Mouse (Mus musculus) hindlimb bud, embryonic 11.5 days (tissue): Measurements from ENCODE around the gene Nid1.
"Not testable (repeated sequence)": the region's sequence is repeated elsewhere in the genome, so short reads cannot be mapped to it uniquely, and the experiment has no call there.

Experiments
- DNase-seq: peaks from one replicate; pipeline ENCODE4 v3.0.0-alpha.2; 2012; ENCODE audit warnings: low read depth, low spot score; ENCODE audit errors: extremely low spot score

Gene Nid1

GRCm38 (mm10) chr13:13450931-13451330 is 13.6 kb downstream of the Nid1 start:
- DNase-seq = not testable (repeated sequence)

- not testable (repeated sequence) for DNase-seq
These were observed 16.0 kb downstream of the Nid1 start for GRCm38 (mm10) chr13:13453332-13453731.

- DNase-seq = not testable (repeated sequence)
These were observed 16.9 kb downstream of the Nid1 start for GRCm38 (mm10) chr13:13454249-13454648.

- DNase-seq = not testable (repeated sequence)
These were observed 18.5 kb downstream of the Nid1 start for GRCm38 (mm10) chr13:13455632-13456492.

DNA sequence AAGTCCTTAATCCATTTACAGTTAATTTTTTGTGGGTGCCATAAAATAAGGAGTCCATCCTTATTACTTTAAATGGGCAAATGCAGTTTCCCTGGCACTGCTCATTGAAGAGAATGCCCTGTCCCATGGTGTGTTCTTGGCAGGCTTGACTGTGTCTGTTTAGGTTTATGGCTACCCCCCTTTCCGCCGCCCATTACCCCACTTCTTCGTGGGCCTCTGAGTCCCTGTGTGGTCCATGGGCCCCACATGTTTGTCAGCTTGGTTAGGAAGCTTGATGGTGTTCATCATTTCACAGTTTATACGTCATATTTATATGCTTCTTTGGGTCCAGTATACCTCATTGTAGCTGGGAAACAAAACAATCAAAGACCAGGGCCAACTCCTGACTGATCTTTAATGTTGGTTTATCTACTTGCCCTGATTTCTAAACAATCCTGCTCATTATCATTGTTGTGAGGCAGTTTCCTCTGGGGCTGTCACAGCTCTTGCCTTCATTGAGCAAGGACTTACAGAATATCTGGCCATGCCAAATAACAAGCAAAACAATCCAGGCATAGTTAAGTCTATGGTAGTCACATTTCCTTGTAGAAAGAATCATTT is 20.9 kb downstream of the Nid1 start:
- no peak for DNase-seq

GRCm38 (mm10) chr13:13460521-13461138 is 23.3 kb downstream of the Nid1 start:
- DNase-seq = no peak

GRCm38 (mm10) chr13:13461446-13462192 is 24.3 kb downstream of the Nid1 start:
- DNase-seq = no peak

DNA sequence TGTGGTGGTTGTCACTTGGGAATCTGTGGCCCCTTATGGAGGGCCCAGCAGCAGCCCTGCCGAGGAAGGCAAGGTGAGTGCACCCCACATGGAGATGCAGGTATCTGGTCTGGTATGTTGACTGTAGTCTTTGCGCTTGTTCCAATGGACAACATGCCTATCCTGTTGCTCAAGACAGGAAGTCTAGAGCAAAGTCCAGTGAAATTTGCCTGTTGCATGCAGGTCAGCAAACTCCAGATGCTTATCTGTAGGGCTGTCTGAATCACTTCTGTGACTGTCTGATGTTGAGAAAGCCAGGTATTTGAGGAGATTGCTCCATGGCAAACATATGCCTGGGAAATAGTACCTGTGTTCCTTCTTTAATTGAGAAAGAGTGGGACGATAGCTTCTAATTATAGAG is 26.6 kb downstream of the Nid1 start:
- DNase-seq = no peak

GRCm38 (mm10) chr13:13467249-13467648 is 29.9 kb downstream of the Nid1 start:
- DNase-seq = not testable (repeated sequence)

DNA sequence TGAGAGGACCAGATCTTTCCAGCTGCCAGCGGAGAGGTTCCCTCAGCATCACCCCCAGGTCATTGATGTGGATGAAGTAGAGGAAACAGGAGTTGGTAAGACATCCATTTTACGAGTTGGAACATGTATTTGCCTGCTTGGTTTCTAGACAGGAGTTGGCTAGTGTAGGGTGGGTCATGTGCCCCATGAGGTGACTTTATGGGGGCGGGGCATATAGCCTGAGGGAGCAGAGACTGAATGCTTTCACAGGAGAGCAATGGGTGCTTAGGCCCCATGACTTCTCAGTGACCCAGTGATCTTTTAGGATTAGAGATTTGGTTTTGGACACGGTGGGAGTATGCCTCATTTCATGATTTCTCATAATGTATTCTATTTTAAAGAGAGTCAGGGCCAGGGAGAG is 31.2 kb downstream of the Nid1 start:
- no peak for DNase-seq

GRCm38 (mm10) chr13:13471334-13471757 is 34.0 kb downstream of the Nid1 start:
- no peak for DNase-seq

DNA sequence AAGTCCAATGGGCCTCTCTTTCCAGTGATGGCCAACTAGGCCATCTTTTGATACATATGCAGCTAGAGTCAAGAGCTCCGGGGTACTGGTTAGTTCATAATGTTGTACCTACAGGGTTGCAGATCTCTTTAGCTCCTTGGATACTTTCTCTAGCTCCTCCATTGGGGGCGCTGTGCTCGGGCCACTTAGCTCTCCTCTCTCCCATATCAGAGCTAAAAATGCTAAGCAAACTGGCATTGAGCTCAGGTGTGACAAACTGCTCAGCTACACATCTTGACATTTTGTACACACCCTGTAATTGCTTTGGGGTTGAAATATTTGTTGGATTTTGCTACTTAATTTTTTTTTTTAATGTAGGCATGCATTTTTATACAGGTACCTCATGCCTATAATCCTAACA is 37.1 kb downstream of the Nid1 start:
- not testable (repeated sequence) for DNase-seq

DNA sequence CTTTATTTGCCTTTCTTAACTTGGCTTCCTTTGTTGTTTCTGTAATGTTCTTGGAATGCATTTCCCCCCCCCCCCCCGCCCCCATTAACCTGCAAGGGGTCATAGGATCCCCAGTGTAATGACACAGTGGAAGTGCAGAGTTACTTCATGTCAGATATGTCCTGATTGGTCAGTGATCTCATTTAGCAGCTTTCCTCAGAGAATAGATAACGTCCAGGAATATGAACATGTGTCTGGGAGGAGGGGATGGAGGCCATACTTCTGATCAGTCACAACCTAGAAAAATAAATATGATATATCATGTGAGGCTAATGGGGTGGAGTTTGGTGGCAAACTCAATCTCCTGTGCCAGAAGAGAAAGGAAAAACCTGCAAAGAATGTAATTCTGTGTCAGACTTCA is 37.6 kb downstream of the Nid1 start:
- DNase-seq = no peak

DNA sequence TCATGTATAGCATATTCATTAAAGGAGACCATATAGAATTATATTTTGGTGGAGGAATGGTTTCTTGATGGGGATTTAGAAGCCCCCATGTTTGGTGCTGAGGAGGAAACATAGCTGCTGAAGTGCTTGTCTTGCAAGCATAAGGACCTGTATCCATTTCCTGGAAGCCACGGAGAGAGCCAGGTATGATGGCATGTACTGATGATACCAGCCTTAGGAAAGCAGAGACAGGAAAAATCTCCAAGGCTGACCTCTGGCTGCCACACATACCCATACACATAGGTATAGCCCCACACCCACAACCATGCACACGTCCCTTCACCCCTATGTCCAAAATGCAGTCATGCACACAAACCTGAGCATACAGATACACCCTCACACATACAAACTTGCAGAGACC is 39.2 kb downstream of the Nid1 start:
- DNase-seq = no peak

DNA sequence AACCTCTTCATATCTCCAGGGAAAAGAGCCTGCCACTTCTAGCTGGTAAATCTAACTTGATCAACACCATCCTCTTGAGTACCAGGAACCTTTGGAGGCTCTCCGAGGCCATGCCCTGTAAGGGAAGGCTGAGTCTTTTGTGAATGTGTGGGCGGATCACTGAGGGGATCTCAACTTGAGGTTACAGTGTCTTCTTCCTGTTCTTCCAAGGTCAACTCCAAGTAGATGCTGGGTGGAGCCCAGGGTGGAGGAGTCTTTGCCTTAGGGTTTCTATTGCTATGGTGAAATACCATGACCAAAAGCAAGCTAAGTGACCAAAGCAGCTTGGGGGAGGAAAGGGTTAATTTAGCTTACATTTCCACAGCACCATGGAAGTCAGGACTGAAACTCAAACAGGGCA is 39.7 kb downstream of the Nid1 start:
- no peak for DNase-seq

DNA sequence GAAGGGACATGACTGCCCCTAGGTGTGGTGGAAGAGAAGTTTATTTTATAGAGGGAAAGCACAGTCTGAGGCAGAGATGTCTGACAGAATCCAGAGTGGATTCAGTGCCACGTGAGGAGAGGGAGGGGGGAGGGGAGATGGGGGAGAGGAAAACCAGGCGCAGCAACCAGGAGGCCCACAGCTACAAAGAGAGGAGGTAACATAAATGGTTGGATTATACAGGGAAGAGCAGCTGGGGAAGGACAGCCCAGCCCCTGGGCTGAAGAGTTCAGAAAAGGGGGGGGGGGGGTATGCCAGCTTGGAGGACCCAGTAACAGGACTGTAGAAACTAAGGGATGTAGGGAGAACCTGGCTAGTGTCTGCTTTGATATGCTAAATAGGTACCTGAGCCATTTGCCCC is 42.6 kb downstream of the Nid1 start:
- DNase-seq = no peak

DNA sequence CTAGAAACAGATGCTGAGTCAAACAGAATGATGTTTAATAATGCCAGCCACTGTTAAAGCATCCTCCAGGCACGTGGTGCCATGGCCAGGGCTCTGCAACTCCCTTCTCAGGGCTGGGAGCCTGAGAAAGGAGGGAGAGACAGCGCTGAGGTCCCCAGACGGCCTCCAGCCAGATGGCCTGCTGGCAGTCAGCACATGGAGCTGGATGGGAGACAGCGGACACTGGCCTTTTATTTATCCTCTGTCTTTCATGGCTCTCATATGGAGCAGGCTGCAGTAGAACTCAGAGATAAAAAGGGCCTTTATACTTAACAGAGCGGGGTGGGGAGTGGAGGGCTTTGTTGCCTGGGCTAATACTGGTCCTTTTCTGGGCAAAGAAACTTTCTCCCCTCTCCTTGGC is 43.7 kb downstream of the Nid1 start:
- DNase-seq = no peak

GRCm38 (mm10) chr13:13481875-13482674 is 44.7 kb downstream of the Nid1 start:
- no peak for DNase-seq

DNA sequence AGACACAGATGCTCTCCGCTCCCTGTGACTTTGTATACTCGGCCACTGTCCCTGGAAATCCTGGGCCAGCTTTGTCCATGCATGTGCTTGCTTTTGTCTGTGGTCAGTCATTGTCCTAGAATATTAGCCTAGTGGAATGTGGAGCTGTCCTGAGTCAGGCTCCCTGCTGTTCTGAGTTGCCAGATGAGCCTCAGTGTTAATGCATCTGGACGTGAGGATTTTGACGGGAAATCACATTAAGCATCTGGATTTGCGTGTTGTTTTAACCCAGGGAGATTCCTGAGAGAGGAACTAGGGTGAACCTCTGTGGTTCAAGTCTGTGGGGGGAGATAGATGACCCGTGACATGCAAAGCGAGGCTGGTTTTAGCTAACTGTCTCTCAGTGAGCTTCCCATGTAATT is 47.0 kb downstream of the Nid1 start:
- DNase-seq = no peak

DNA sequence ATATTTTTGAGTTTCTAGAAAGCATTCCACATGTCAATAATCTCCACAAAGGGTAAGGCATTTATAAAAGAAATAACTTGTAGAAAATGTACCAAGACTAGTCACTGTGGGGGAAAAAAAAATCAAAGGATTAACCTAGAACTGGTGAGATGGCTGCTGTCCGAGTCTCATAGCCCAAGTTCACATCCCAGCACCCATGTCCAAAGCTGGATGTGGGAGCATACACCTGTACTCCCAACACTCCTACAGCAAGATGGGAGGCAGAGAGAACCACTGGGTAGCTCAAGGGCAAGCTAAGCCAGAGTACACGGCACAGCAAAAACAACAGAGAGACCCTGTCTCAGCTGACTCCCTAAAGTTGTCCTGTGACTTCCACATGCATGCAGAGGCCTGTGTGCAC is 47.5 kb downstream of the Nid1 start:
- no peak for DNase-seq

- no peak for DNase-seq
These were observed 48.3 kb downstream of the Nid1 start for GRCm38 (mm10) chr13:13485682-13486081.
